Mouse (Mus musculus) small intestine, adult 2 months (tissue): Measurements from ENCODE around the gene Polr1c. TPM values are rescaled to one million over a fixed set of nuclear protein-coding genes. Genes with fewer than 3 reads are reported as not detected.

Experiments
- H3K27ac ChIP-seq: fragments of 200-500 bp; 2 replicates; pipeline ENCODE4 v1.5.1; 2012; ENCODE audit warnings: low read depth, low read length, control low read depth, inconsistent platforms; ENCODE audit not compliant: insufficient read depth
- H3K27me3 ChIP-seq: fragments of 200-500 bp; 2 replicates; pipeline ENCODE4 v1.6.1; 2012; ENCODE audit warnings: mild to moderate bottlenecking, moderate library complexity, low read length, inconsistent platforms; ENCODE audit not compliant: control insufficient read depth, insufficient read depth
- H3K36me3 ChIP-seq: fragments of 200-500 bp; 2 replicates; pipeline ENCODE4 v1.6.1; 2012; ENCODE audit warnings: mild to moderate bottlenecking, low read length, control low read depth, inconsistent platforms; ENCODE audit not compliant: control insufficient read depth, insufficient read depth
- H3K4me1 ChIP-seq: fragments of 200-500 bp; 2 replicates; pipeline ENCODE4 v1.6.1; 2012; ENCODE audit warnings: low read length, inconsistent platforms, mixed read lengths; ENCODE audit not compliant: control insufficient read depth, insufficient read depth, insufficient read length
- H3K4me3 ChIP-seq: fragments of 200-500 bp; 2 replicates; pipeline ENCODE4 v1.5.1; 2012; ENCODE audit warnings: low read depth, mild to moderate bottlenecking, control low read depth, inconsistent platforms, low read length, moderate library complexity
- CTCF ChIP-seq: fragments of 200-500 bp; IDR thresholded peaks from 2 replicates; pipeline ENCODE4 v1.5.1; 2012; ENCODE audit warnings: low read depth, mild to moderate bottlenecking, control low read depth, inconsistent platforms, low read length, moderate library complexity, mixed read lengths; ENCODE audit not compliant: insufficient replicate concordance, insufficient read length; ENCODE audit errors: extremely low read depth
- POLR2A ChIP-seq: fragments of 200-500 bp; IDR thresholded peaks from 2 replicates; pipeline ENCODE4 v1.6.1; 2012; ENCODE audit warnings: low read depth, mild to moderate bottlenecking, control low read depth, inconsistent platforms, low read length, moderate library complexity
- WGBS: fragments of 180-500 bp; shearing (Covaris S2); methylation state at CpG from one replicate; pipeline ENCODE4 v1.1.7; 2018; 5-methylcytosine and 5-hydroxymethylcytosine counted together
- polyA plus RNA-seq: library from polyadenylated mRNA; depleted of rRNA; stranded (reverse); fragments of >200 nt; gene quantifications from 2 replicates; pipeline ENCODE4 v1.2.3, GENCODE M21; 2012

The Polr1c gene
- polyA plus RNA-seq, 1 experiment = 24.6 TPM

GRCm38 (mm10) chr17:46242274-46242673 is 5.6 kb downstream of the Polr1c start:
- 89% methylated on average over 13 of the region's 13 CpGs for WGBS
- no peak for TF ChIP-seq CTCF
- no peak for TF ChIP-seq POLR2A
- Histone ChIP-seq H3K27ac (no peak overlapping the region), H3K27me3 (no peaks in the 10 kb centered on the region), H3K4me3 (no peak overlapping the region), H3K36me3 (peaks cover 59% of the 10 kb centered on the region), H3K4me1 (peaks cover 8% of the 10 kb centered on the region)

- H3K36me3 ChIP-seq = peaks cover 67% of the 10 kb centered on the region
- H3K4me3 ChIP-seq = no peak overlapping the region
- no peaks in the 10 kb centered on the region for H3K27me3 ChIP-seq
- WGBS = 50% methylated on average over 11 of the region's 11 CpGs
- TF ChIP-seq CTCF (no peak), POLR2A (no peak)
- H3K27ac ChIP-seq = no peak overlapping the region
- H3K4me1 ChIP-seq = peaks cover 3% of the 10 kb centered on the region
Observed at GRCm38 (mm10) chr17:46241471-46241870, 6.4 kb downstream of the Polr1c start.

GRCm38 (mm10) chr17:46239516-46240114 is 8.2 kb downstream of the Polr1c start:
- H3K4me3 ChIP-seq = no peak overlapping the region
- H3K27ac ChIP-seq = no peak overlapping the region
- H3K27me3 ChIP-seq = no peaks in the 10 kb centered on the region
- H3K36me3 ChIP-seq = peaks cover 66% of the 10 kb centered on the region
- H3K4me1 ChIP-seq = peaks cover 3% of the 10 kb centered on the region
- WGBS = 87% methylated on average over 15 of the region's 15 CpGs
- no peak for TF ChIP-seq CTCF
- no peak for TF ChIP-seq POLR2A

GRCm38 (mm10) chr17:46237480-46237879 is 10.4 kb downstream of the Polr1c start:
- peaks cover 63% of the 10 kb centered on the region for H3K36me3 ChIP-seq
- 72% methylated on average over 5 of the region's 5 CpGs for whole genome bisulfite sequencing
- H3K4me3 ChIP-seq = no peak overlapping the region
- H3K27ac ChIP-seq = no peak overlapping the region
- no peaks in the 10 kb centered on the region; the same call in 1 of the 2 replicates for H3K4me1 ChIP-seq
- TF ChIP-seq CTCF (no peak), POLR2A (no peak)
- no peaks in the 10 kb centered on the region for H3K27me3 ChIP-seq

- 92% methylated on average over 6 of the region's 6 CpGs for WGBS
- Histone ChIP-seq H3K27me3 (no peaks in the 10 kb centered on the region), H3K4me3 (no peak overlapping the region), H3K36me3 (peaks cover 59% of the 10 kb centered on the region), H3K4me1 (no peaks in the 10 kb centered on the region; the same call in 1 of the 2 replicates), H3K27ac (no peak overlapping the region)
- no peak for TF ChIP-seq POLR2A
- no peak for TF ChIP-seq CTCF
Observed at GRCm38 (mm10) chr17:46237079-46237478, 10.8 kb downstream of the Polr1c start.

GRCm38 (mm10) chr17:46236067-46236466 is 11.8 kb downstream of the Polr1c start:
- no peak overlapping the region for H3K27ac ChIP-seq
- H3K27me3 ChIP-seq = no peaks in the 10 kb centered on the region
- 94% methylated on average over 1 of the region's 1 CpGs for WGBS
- no peak overlapping the region for H3K4me3 ChIP-seq
- H3K4me1 ChIP-seq = no peaks in the 10 kb centered on the region
- no peak for TF ChIP-seq CTCF
- TF ChIP-seq POLR2A = no peak
- peaks cover 52% of the 10 kb centered on the region for H3K36me3 ChIP-seq

- Histone ChIP-seq H3K27me3 (no peaks in the 10 kb centered on the region), H3K4me3 (no peak overlapping the region), H3K36me3 (peaks cover 71% of the 10 kb centered on the region), H3K27ac (no peak overlapping the region), H3K4me1 (no peaks in the 10 kb centered on the region)
- 93% methylated on average over 7 of the region's 7 CpGs for whole genome bisulfite sequencing
- TF ChIP-seq CTCF = no peak
- TF ChIP-seq POLR2A = no peak
Observed at GRCm38 (mm10) chr17:46227576-46227975, 20.3 kb downstream of the Polr1c start.
